Mouse (Mus musculus): ENCODE measurements around the gene Gm47289. TPM values are rescaled to one million over a fixed set of nuclear protein-coding genes. Genes with fewer than 3 reads are reported as not detected.

The Gm47289 gene
- polyA plus RNA-seq, 1 experiment from 2014 or later, result not detected

DNA sequence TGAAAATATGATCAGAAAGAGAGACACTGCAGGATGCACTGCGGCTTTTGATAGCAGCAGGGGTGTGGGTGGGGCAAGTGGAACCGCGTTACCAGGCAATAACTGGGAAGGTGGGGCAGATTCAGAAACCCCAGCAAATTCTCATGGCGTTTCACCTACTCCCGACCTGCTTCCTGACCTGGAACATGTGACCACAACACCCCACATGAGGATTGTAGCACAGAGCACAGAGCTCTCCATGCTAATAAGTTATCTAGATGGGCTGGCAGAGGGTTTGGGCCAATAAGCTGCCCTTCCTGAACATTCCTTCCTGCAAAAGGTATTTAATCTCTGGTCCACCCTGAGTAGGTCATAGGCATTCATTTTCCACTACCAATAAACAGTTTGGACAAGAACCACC, 28.3 kb upstream of the Gm47289 start:
- H3K4me2 ChIP-seq (replicated peaks; ENCODE audit: low read depth, low read length), result no peak overlapping the region
- H3K4me1 ChIP-seq (ENCODE audit: control insufficient read depth, insufficient read depth, low read length), result 0 out of 2 replicates have a peak, but pooled peaks cover 4% of the 10 kb centered on the region
- H3K36me3 ChIP-seq (ENCODE audit: control insufficient read depth, insufficient read depth, low read length), result no peaks in the 10 kb centered on the region
- no peak overlapping the region for H3K4me3 ChIP-seq (ENCODE audit: low read length)
- no peak for ATAC-seq (ENCODE audit: low FRiP score, low TSS enrichment)
- no peaks in the 10 kb centered on the region for H3K9me3 ChIP-seq (ENCODE audit: control insufficient read depth, low read length)
- H3K9ac ChIP-seq (ENCODE audit: low read depth, low read length), result no peak overlapping the region
- no peaks in the 10 kb centered on the region for H3K27me3 ChIP-seq (ENCODE audit: control insufficient read depth, insufficient read depth, low read length)
- H3K27ac ChIP-seq (ENCODE audit: low read depth, low read length), result no peak overlapping the region
- WGBS, result 49% methylated on average over 5 of the region's 5 CpGs

DNA sequence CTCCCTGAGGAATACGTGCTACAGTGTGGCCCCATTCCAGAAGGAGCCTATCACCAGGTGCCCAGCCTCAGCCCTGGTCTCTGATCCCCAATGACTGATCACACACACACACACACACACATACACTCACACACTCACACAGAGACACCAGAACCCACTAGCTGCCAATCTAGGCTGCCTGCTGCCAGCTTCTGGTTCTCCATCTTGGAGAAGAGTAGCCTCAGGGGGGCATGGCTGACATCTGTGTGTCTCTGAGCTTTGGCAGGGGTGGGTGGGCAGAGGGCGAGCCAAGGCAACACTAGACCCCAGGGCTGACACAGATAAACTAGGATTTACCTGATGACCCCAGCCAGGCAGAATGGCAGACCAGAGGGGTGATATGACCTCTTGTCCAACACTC, 20.1 kb upstream of the Gm47289 start:
- H3K4me3 ChIP-seq (ENCODE audit: low read length), result no peak overlapping the region
- H3K4me1 ChIP-seq (ENCODE audit: control insufficient read depth, insufficient read depth, low read length), result no peaks in the 10 kb centered on the region
- no peaks in the 10 kb centered on the region for H3K36me3 ChIP-seq (ENCODE audit: control insufficient read depth, insufficient read depth, low read length)
- no peak overlapping the region for H3K4me2 ChIP-seq (replicated peaks; ENCODE audit: low read depth, low read length)
- WGBS, result 88% methylated on average over 2 of the region's 2 CpGs
- no peak for ATAC-seq (ENCODE audit: low FRiP score, low TSS enrichment)
- no peak overlapping the region for H3K27ac ChIP-seq (ENCODE audit: low read depth, low read length)
- no peak overlapping the region for H3K9ac ChIP-seq (ENCODE audit: low read depth, low read length)
- H3K27me3 ChIP-seq (ENCODE audit: control insufficient read depth, insufficient read depth, low read length), result no peaks in the 10 kb centered on the region
- H3K9me3 ChIP-seq (ENCODE audit: control insufficient read depth, low read length), result no peaks in the 10 kb centered on the region

DNA sequence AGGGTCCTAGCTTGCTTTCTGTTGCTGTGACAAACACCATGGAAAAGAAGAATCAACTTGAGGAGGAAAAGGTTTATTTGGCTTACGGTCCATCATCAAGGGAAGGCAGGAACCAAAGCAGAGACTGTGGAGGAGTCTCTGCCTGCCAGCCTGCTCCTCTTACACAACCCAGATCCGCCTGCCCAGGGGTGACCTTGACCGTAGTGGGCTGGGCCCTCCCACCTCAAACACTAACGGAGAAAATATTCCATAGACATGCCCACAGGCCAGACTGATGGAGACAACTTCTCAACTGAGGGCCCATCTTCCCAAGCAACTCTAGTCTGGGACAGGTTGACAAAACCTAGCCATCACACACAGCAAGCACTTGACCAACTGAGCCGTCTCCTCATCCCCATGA, 16.9 kb upstream of the Gm47289 start:
- WGBS, result 56% methylated on average over 5 of the region's 5 CpGs

DNA sequence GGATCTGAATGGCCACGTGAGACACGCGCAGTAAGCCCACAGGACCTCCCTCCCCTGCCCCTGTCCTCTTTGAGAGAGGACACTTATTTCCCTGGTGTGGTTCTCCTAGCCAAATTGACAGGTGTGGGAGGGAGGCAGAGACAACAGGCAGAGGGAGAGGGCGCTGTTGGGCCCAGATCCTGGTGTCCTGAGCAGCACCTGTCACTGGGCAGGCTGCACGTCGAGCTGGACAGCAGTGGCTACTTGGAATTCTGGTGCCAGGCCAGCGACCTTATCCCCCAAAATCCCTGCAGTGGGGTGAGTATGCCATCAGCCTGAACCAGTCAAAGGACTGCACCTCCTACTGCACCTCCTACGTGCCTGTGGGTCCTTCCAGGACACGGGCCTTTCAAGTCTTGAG, 15.6 kb upstream of the Gm47289 start:
- H3K9ac ChIP-seq (ENCODE audit: low read depth, low read length), result no peak overlapping the region
- no peaks in the 10 kb centered on the region for H3K4me1 ChIP-seq (ENCODE audit: control insufficient read depth, insufficient read depth, low read length)
- H3K4me3 ChIP-seq (ENCODE audit: low read length), result no peak overlapping the region
- no peaks in the 10 kb centered on the region for H3K36me3 ChIP-seq (ENCODE audit: control insufficient read depth, insufficient read depth, low read length)
- no peak overlapping the region for H3K27ac ChIP-seq (ENCODE audit: low read depth, low read length)
- ATAC-seq (ENCODE audit: low FRiP score, low TSS enrichment), result no peak
- H3K9me3 ChIP-seq (ENCODE audit: control insufficient read depth, low read length), result no peaks in the 10 kb centered on the region
- 67% methylated on average over 9 of the region's 9 CpGs for WGBS
- no peaks in the 10 kb centered on the region for H3K27me3 ChIP-seq (ENCODE audit: control insufficient read depth, insufficient read depth, low read length)
- no peak overlapping the region for H3K4me2 ChIP-seq (replicated peaks; ENCODE audit: low read depth, low read length)

More for the DNA sequence above, 16.9 kb upstream of the Gm47289 start:
- Histone ChIP-seq H3K27ac (ENCODE audit: low read depth, low read length) (no peak overlapping the region), H3K9me3 (ENCODE audit: control insufficient read depth, low read length) (no peaks in the 10 kb centered on the region), H3K27me3 (ENCODE audit: control insufficient read depth, insufficient read depth, low read length) (no peaks in the 10 kb centered on the region), H3K9ac (ENCODE audit: low read depth, low read length) (no peak overlapping the region), H3K4me3 (ENCODE audit: low read length) (no peak overlapping the region), H3K36me3 (ENCODE audit: control insufficient read depth, insufficient read depth, low read length) (no peaks in the 10 kb centered on the region), H3K4me1 (ENCODE audit: control insufficient read depth, insufficient read depth, low read length) (no peaks in the 10 kb centered on the region), H3K4me2 (replicated peaks; ENCODE audit: low read depth, low read length) (no peak overlapping the region)
- no peak for ATAC-seq (ENCODE audit: low FRiP score, low TSS enrichment)

DNA sequence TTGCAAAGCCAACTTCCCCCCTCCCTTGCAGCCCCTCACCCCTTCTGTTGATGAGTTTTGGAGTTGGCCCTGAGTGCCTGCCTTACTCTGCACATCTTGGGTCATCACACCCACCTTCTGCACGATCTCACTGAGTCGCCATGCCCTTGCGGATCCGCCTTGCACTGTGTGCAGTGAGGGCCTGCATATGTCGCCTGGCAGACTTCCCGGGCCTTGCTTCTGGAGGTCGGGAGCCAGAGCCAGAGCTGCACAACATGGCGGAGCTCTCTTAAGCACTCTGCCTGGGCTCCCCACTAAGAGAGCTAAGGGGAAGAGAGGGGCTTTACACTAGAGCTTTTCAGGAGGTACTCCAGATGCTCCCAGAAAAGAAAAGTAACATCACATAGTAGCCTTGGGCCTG, 14.3 kb upstream of the Gm47289 start:
- Histone ChIP-seq H3K27me3 (ENCODE audit: control insufficient read depth, insufficient read depth, low read length) (no peaks in the 10 kb centered on the region), H3K9me3 (ENCODE audit: control insufficient read depth, low read length) (no peaks in the 10 kb centered on the region), H3K36me3 (ENCODE audit: control insufficient read depth, insufficient read depth, low read length) (no peaks in the 10 kb centered on the region), H3K4me2 (replicated peaks; ENCODE audit: low read depth, low read length) (no peak overlapping the region), H3K27ac (ENCODE audit: low read depth, low read length) (no peak overlapping the region), H3K4me3 (ENCODE audit: low read length) (no peak overlapping the region), H3K4me1 (ENCODE audit: control insufficient read depth, insufficient read depth, low read length) (no peaks in the 10 kb centered on the region), H3K9ac (ENCODE audit: low read depth, low read length) (no peak overlapping the region)
- 81% methylated on average over 8 of the region's 8 CpGs for WGBS
- ATAC-seq (ENCODE audit: low FRiP score, low TSS enrichment), result no peak

DNA sequence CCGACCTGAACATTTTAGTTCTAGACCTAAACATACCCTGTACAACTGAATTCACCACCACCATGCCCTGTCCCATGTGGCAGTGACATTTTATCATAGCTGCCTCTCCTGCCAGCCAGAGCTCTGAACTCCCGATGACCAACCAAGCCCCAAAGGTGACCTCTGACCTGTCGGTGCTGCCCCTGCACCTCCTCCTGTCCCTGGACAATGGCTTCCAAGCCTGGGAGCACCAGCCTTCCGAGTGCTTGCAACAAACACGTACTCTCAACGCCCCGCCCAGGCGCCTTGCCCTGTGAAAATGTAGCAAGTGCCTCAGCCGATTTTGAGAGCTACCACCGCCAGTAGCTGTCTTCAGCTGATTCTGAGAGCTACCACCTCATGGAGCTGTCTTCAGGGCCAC, 13.8 kb upstream of the Gm47289 start:
- H3K4me2 ChIP-seq (replicated peaks; ENCODE audit: low read depth, low read length), result no peak overlapping the region
- H3K9me3 ChIP-seq (ENCODE audit: control insufficient read depth, low read length), result no peaks in the 10 kb centered on the region
- no peaks in the 10 kb centered on the region for H3K36me3 ChIP-seq (ENCODE audit: control insufficient read depth, insufficient read depth, low read length)
- H3K4me3 ChIP-seq (ENCODE audit: low read length), result no peak overlapping the region
- 70% methylated on average over 10 of the region's 10 CpGs for WGBS
- no peaks in the 10 kb centered on the region for H3K4me1 ChIP-seq (ENCODE audit: control insufficient read depth, insufficient read depth, low read length)
- H3K27me3 ChIP-seq (ENCODE audit: control insufficient read depth, insufficient read depth, low read length), result no peaks in the 10 kb centered on the region
- no peak overlapping the region for H3K27ac ChIP-seq (ENCODE audit: low read depth, low read length)
- ATAC-seq (ENCODE audit: low FRiP score, low TSS enrichment), result no peak
- H3K9ac ChIP-seq (ENCODE audit: low read depth, low read length), result no peak overlapping the region

DNA sequence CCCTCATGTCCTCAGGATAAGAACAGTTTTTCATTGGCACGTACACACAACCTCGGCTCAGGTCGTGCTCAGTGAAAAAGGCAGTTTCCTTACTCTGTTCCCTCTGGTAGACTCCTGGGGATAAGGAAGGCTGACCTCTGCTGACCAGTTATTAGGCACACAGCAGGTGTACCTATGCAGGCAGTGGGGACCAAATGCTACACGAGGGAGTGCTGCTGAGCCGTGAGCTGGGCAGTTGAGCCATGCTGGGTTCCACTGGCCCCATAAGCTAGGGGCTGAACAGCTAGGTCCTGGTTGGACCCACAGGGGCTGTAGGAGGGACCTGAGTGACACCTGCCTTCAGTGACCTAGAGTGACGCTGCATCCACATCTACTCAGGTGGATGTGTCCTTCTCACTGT, 13.3 kb upstream of the Gm47289 start:
- Histone ChIP-seq H3K9ac (ENCODE audit: low read depth, low read length) (no peak overlapping the region), H3K27ac (ENCODE audit: low read depth, low read length) (no peak overlapping the region), H3K4me2 (replicated peaks; ENCODE audit: low read depth, low read length) (no peak overlapping the region), H3K4me3 (ENCODE audit: low read length) (no peak overlapping the region), H3K27me3 (ENCODE audit: control insufficient read depth, insufficient read depth, low read length) (no peaks in the 10 kb centered on the region), H3K4me1 (ENCODE audit: control insufficient read depth, insufficient read depth, low read length) (no peaks in the 10 kb centered on the region), H3K36me3 (ENCODE audit: control insufficient read depth, insufficient read depth, low read length) (no peaks in the 10 kb centered on the region), H3K9me3 (ENCODE audit: control insufficient read depth, low read length) (no peaks in the 10 kb centered on the region)
- no peak for ATAC-seq (ENCODE audit: low FRiP score, low TSS enrichment)
- 65% methylated on average over 6 of the region's 6 CpGs for WGBS

DNA sequence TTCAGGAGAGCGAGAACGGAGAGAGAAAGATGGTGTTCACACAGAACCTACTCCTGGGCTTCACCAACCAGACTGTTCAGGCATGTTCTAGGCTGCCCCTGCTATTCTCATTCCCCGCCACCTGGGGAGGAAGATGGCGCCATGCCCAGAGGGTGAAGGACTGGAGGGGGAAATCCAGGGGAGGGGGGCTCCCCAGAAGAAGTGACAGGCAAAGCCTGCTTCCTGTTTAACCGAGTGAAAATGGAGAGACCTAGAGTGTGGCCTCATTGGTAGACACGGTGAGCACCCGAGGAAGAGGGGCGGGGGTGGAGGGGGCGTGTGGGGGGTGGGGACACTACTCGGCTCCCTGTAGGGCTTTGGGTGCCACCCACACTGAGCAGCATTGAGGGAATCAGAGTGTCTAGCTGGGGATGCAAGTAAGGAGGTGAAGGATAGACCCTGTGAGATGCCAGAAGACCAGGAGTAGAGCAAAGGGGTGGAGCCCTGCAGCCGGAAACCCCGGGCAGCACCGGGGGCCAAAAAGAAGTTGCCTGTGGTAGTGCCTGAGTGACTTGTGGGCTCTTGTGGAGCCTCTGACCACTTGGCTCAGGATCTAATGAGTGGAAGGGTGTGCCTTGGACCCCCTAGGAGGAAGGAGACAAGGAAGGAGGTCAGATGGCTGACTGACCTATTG, 12.7 kb upstream of the Gm47289 start:
- no peaks in the 10 kb centered on the region for H3K27me3 ChIP-seq (ENCODE audit: control insufficient read depth, insufficient read depth, low read length)
- ATAC-seq (ENCODE audit: low FRiP score, low TSS enrichment), result no peak
- H3K9ac ChIP-seq (ENCODE audit: low read depth, low read length), result no peak overlapping the region
- no peak overlapping the region for H3K4me3 ChIP-seq (ENCODE audit: low read length)
- no peaks in the 10 kb centered on the region for H3K4me1 ChIP-seq (ENCODE audit: control insufficient read depth, insufficient read depth, low read length)
- no peak overlapping the region for H3K27ac ChIP-seq (ENCODE audit: low read depth, low read length)
- WGBS, result 76% methylated on average over 13 of the region's 13 CpGs
- H3K36me3 ChIP-seq (ENCODE audit: control insufficient read depth, insufficient read depth, low read length), result no peaks in the 10 kb centered on the region
- no peaks in the 10 kb centered on the region for H3K9me3 ChIP-seq (ENCODE audit: control insufficient read depth, low read length)
- no peak overlapping the region for H3K4me2 ChIP-seq (replicated peaks; ENCODE audit: low read depth, low read length)

DNA sequence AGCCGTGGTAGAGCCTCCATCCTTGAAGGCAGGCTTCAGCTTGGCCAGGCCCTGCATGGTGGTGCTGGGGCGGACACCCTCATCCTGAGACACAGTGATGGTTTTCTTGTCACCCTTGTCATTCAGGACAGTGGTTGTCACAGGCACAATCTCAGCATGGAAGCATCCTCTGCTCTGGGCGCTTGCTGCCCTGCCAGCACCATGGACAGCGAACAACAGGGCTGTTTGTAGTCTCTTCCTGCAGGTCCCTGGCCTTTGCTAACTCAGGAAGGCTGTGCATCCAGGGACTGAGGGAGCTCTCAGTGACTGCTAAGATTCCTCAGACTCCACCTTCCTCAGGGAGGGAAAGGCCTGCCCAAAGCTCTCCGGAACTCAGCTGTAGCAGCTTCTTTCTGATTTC, 9.4 kb upstream of the Gm47289 start:
- Histone ChIP-seq H3K9me3 (ENCODE audit: control insufficient read depth, low read length) (no peaks in the 10 kb centered on the region), H3K9ac (ENCODE audit: low read depth, low read length) (no peak overlapping the region), H3K4me2 (replicated peaks; ENCODE audit: low read depth, low read length) (no peak overlapping the region), H3K4me1 (ENCODE audit: control insufficient read depth, insufficient read depth, low read length) (no peaks in the 10 kb centered on the region), H3K27me3 (ENCODE audit: control insufficient read depth, insufficient read depth, low read length) (no peaks in the 10 kb centered on the region), H3K4me3 (ENCODE audit: low read length) (no peak overlapping the region), H3K36me3 (ENCODE audit: control insufficient read depth, insufficient read depth, low read length) (no peaks in the 10 kb centered on the region), H3K27ac (ENCODE audit: low read depth, low read length) (no peak overlapping the region)
- no peak for ATAC-seq (ENCODE audit: low FRiP score, low TSS enrichment)
- WGBS, result 20% methylated on average over 5 of the region's 5 CpGs

All from kidney, embryonic 14.5 days (tissue).